Mouse (Mus musculus) heart, postnatal 4 days (tissue): ENCODE results near the gene Tlr3. TPM values are rescaled to one million over a fixed set of nuclear protein-coding genes. Genes with fewer than 3 reads are reported as not detected.

ENCODE experiments used
- DNase-seq: peaks from one replicate; pipeline ENCODE4 v3.0.0; 2021
- total RNA-seq, 2 experiments: library from RNA; stranded (reverse); gene quantifications; 2 replicates each; pipeline ENCODE4 v1.2.3; 2021

Gene Tlr3
- 1 to 10 TPM; 6.9 to 7.9 TPM for total RNA-seq

- DNase-seq: no peak
Measured at GRCm38 (mm10) chr8:45410882-45411281, at the start of gene Tlr3. Tlr3 (minus strand) TSS chr8:45411080.

DNA sequence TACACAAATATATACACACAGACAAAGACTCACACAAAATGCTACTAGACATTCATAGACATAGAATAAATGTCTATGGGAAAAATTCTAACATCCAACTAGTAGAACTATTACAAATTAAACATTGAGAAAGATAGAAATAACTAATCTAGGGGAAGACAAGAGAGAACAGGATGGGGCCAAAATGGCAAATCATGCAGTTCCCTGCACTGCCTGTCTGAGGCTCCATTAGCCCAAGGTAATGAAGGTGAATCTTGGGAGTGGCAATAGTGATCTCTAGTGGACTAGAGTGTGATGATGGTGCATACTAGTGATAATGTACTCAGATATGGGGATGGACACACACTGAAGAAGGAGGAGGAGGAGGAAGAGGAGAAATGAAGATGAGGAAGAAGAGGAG is 47.0 kb upstream of the Tlr3 start:
- DNase-seq: no peak

- peak; percentile 54 for DNase-seq
Measured at GRCm38 (mm10) chr8:45454426-45454825, 43.5 kb upstream of the Tlr3 start.

DNA sequence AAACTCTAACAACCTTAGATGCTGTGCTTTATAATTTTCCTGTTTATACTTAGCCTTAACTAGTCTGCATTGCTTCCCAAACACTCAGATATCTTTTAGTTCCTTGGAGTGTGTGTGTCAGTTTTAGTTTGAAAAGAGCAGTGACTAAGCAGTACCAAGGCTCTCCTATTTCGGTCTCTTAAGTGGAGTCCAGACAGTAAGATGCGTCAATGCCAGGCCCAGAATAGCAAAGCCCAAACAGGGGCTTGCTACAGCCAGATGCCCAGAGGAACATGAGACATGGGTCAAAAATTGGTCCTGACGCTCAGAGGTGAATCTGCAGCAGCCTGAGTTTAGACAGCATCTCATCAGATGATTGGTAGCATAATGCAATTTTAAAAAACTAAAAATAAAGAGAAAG is 41.2 kb upstream of the Tlr3 start:
- peak; percentile 52 for DNase-seq

GRCm38 (mm10) chr8:45448842-45449241 is 38.0 kb upstream of the Tlr3 start:
- peak; percentile 64 for DNase-seq

- no peak for DNase-seq
Measured at GRCm38 (mm10) chr8:45448257-45448656, 37.4 kb upstream of the Tlr3 start.

GRCm38 (mm10) chr8:45438899-45439535 is 28.1 kb upstream of the Tlr3 start:
- DNase-seq: no peak

DNA sequence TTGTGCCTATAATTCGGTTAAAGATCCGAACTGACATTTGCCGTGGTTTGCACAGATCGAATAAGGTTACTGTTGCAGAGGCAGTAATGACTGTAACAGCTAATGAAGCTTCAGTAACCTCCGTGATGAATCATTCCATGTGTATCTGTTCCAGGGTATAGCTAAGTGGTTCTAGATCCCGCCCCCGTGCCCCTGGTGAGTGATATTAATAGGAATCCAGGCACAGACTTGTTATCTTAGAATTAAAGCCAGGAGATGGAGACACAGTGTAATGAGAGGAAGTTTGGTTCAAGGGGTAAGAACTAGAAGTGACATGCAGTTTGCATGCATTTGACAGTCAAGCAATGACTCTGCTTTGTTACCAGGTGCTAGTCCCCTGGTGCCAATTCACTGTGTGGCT is 9.3 kb upstream of the Tlr3 start:
- no peak for DNase-seq

DNA sequence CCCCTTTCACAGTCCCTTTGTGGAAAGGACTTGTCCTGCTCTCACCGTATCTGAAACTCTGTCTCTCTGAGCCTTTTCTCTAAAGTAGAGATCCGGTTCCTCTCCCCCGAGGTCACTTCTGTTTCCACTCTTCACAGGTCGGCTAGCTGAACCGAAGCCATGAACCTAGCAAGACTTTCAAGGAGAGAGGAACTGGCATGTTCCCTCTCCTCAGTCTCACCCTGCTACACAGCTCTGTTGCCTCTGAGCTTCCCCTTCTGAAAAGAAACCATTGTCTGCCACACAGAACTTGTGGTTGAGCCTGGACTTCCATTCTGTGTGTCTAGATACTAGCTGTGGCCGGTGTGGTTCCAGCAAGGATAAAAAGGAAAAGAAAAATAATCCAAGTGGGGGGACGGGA is 4.1 kb upstream of the Tlr3 start:
- DNase-seq: no peak

- peak; percentile 79 for DNase-seq
Measured at GRCm38 (mm10) chr8:45410146-45410880, 567 bp downstream of the Tlr3 start.

DNA sequence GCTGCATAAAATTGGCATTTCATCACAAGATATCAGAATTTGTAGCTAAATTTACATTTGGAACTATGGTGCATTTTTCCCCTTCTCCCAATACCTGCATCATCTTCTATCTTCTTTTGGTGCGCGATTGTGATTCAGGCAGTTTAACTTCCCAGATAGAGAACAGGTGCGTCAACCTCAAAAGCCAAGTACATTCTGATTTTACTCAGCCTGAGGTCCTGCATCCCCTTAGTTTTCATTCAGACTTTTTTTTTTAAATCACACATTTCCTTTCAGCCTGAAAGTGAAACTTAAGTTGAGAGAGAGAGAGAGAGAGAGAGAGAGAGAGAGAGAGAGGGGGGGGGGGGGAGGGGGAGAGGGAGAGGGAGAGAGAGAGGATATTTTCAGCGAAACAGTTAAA is 1.2 kb downstream of the Tlr3 start:
- no peak for DNase-seq

DNA sequence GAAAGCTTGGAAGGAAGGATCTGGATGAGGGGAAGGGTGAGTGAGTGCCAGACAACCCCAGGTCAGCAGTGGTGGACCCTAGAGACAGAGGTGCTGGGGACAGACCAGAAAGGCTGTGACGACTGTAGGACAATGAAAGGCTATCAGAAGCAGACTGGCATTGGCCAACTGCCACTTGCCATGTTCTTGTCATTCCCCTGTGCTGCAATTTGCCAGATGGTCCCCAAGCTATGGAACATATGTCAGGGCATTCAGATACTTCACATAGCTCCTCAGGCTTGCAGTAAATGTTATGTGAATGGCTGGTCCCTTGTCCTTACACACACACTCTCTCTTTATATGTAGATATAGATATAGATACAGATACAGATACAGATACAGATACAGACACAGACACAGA is 27.6 kb downstream of the Tlr3 start:
- DNase-seq: no peak

GRCm38 (mm10) chr8:45381963-45382347 is 28.9 kb downstream of the Tlr3 start, which contains the start of gene Fam149a:
Fam149a (minus strand) TSS chr8:45382291.
- DNase-seq: no peak

DNA sequence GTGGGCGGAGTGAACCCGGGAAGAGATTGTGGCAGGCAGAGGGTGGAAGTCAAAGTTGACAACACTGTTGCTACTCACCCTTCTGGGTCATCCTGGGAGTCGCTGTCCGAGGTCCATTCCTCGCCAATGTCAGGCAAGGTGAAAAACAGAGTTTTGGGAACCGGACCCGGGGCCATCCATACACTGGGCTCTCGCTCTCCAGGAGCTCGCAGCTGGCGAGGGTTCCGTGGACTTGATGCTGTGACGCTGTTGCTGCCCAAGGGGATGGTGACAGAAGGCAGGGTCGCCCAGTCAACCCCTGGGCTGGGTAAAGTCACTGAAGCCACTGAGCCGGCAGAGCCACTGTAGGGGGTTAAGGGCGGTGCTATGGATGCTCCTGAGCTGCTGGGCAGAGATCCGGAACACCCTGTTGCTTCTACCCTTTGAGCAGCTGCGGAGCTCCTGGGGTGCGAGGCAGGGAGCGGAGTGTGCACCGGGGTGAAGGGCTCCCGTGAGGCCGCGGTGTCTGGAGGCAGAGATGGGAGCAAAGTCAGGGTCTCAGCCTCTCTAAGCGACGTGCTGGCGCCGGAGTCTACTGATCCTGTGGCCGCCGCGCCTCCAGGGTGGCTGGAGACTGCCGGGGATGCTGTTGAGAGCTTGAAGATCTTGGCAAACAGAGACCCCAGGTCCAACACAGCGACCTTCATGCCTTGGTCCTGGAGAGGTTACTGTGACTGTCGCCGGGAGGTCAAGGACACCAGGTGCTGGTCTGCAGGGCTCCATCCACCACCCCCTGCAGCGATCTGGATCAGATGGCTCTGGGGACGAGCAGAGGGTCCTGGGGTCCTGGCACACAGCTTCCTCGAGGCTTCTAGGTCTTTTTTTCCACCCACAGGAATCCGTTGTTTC is 29.6 kb downstream of the Tlr3 start:
- DNase-seq: no peak

- no peak for DNase-seq
Measured at GRCm38 (mm10) chr8:45380598-45380997, 30.3 kb downstream of the Tlr3 start.

GRCm38 (mm10) chr8:45374071-45374470 is 36.8 kb downstream of the Tlr3 start:
- no peak for DNase-seq

- DNase-seq: no peak
Measured at GRCm38 (mm10) chr8:45367154-45367553, 43.7 kb downstream of the Tlr3 start.

DNA sequence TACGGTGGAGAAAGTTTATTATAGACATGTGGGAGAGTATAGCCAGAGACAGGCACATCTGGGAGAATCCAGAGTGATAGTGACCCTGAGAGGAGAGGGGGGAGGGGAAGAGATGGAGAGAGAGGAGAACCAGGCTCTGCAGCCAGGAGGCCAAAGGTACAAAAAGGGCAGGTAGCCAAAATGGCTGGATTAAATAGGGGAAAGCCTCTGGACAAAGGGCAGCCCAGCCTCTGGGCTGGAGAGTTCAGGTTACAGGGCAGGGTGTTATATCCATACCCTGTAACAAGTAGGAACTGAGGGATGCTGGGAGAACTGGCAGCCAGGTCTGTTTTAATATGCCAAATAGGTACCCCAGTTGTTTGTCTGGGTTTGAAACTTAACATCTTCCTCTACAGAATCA is 47.7 kb downstream of the Tlr3 start:
- no peak for DNase-seq

DNA sequence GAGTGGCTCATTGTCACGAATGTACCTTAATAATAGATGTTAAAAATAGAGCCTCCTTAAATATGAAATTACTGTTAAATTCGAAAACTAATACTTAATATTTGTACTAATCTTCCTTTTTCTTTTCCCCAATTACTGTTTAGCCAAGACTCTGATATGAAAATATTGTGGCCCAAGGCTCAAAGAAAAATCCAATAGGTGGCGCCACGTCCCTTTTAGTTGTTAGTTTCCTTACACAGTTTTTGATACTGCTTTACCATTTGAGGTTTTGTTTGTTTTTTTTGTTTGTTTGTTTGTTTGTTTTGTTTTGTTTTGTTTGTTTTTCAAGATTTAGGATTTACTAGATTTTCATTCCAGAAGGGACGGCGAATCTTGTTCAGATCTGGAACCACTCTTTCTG is 48.6 kb downstream of the Tlr3 start:
- DNase-seq: peak; percentile 52

- DNase-seq: no peak
Measured at GRCm38 (mm10) chr8:45359091-45359605, 51.7 kb downstream of the Tlr3 start.

- DNase-seq: peak; percentile 51
Measured at GRCm38 (mm10) chr8:45358132-45358918, 52.6 kb downstream of the Tlr3 start.

DNA sequence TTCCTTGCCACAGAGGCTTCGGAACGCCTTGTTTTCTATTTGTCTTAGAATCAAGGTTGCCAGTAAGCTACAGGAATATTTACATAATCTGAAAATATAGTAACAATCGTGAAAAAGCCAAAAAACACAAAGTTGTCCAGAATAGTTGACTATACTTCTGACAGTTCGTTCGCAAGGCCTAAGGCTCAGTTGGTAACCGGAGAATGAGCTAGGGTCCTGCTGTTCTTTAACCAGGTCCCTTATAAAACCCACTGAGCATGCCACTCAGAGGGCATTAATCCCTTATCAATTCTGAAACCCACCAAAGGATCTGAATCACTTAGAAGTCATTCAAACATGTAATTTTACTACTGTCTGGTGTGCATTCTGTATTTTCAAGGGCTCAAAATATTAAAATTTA is 55.1 kb downstream of the Tlr3 start:
- DNase-seq: no peak
